Mouse (Mus musculus) neural tube, embryonic 11.5 days (tissue): ENCODE data around the gene Cyb5r1. TPM values are rescaled to one million over a fixed set of nuclear protein-coding genes. Genes with fewer than 3 reads are reported as not detected.
"Not testable (repeated sequence)": the region's sequence is repeated elsewhere in the genome, so short reads cannot be mapped to it uniquely, and the experiment has no call there.

Experiments used
- ATAC-seq: fragments of 200-750 bp; cut with Nextera tagmentation; 2 replicates; pipeline ENCODE4 v1.8.0; 2017; ENCODE audit warnings: moderate number of reproducible peaks, mild to moderate bottlenecking, moderate TSS enrichment, moderate library complexity; ENCODE audit not compliant: insufficient read depth, low FRiP score, low TSS enrichment
- DNase-seq: peaks from one replicate; pipeline ENCODE4 v3.0.0-alpha.2; 2015; ENCODE audit warnings: low spot score
- H3K27ac ChIP-seq: fragments of 300-500 bp; sonication (generic); 2 replicates; pipeline ENCODE4 v1.5.1; 2014; ENCODE audit warnings: low read depth, mild to moderate bottlenecking, low read length
- H3K27me3 ChIP-seq: fragments of 300-500 bp; sonication (generic); 2 replicates; pipeline ENCODE4 v1.6.1; 2014; ENCODE audit warnings: mild to moderate bottlenecking, low read length, mixed read lengths; ENCODE audit not compliant: control insufficient read depth, insufficient read depth
- H3K36me3 ChIP-seq: fragments of 300-500 bp; sonication (generic); 2 replicates; pipeline ENCODE4 v1.6.1; 2014; ENCODE audit warnings: mild to moderate bottlenecking, low read length, moderate library complexity, mixed read lengths; ENCODE audit not compliant: control insufficient read depth, insufficient read depth
- H3K4me1 ChIP-seq: fragments of 300-500 bp; sonication (generic); 2 replicates; pipeline ENCODE4 v1.6.1; 2014; ENCODE audit warnings: low read length, mixed read lengths; ENCODE audit not compliant: control insufficient read depth, insufficient read depth
- H3K4me2 ChIP-seq: fragments of 300-500 bp; sonication (generic); 2 replicates; pipeline ENCODE4 v1.6.1; 2014; ENCODE audit warnings: low read depth, mild to moderate bottlenecking, moderate library complexity
- H3K4me3 ChIP-seq: fragments of 300-500 bp; sonication (generic); 2 replicates; pipeline ENCODE4 v1.5.1; 2014; ENCODE audit warnings: low read depth, low read length
- H3K9ac ChIP-seq: fragments of 300-500 bp; sonication (generic); 2 replicates; pipeline ENCODE4 v1.6.1; 2014; ENCODE audit warnings: mild to moderate bottlenecking, low read length
- H3K9me3 ChIP-seq: fragments of 300-500 bp; sonication (generic); 2 replicates; pipeline ENCODE4 v1.6.1; 2016; ENCODE audit warnings: low read length; ENCODE audit not compliant: control insufficient read depth
- WGBS: fragments of 180-500 bp; shearing (Covaris S2); extraction: QIAGEN DNeasy Blood & Tissue Kit; methylation state at CpG from one replicate; pipeline ENCODE4 v1.1.7; 2014; 5-methylcytosine and 5-hydroxymethylcytosine counted together
- polyA plus RNA-seq: library from polyadenylated mRNA; unstranded; fragments of >200 nt; fragmentation: Nextera tagmentation; extraction: Ambion mirVana; gene quantifications from 2 replicates; pipeline ENCODE4 v1.2.1, GENCODE M21; 2014

Cyb5r1 gene
- polyA plus RNA-seq, 1 experiment from 2014 or later, result 22.9 TPM

GRCm38 (mm10) chr1:134443288-134443687, 37.9 kb downstream of the Cyb5r1 start:
- not testable (repeated sequence) for ATAC-seq

GRCm38 (mm10) chr1:134445418-134445817, 40.1 kb downstream of the Cyb5r1 start:
- Histone ChIP-seq H3K27ac (no peak overlapping the region), H3K4me2 (no peak overlapping the region), H3K36me3 (no peaks in the 10 kb centered on the region), H3K27me3 (no peaks in the 10 kb centered on the region), H3K9ac (no peak overlapping the region), H3K9me3 (no peaks in the 10 kb centered on the region), H3K4me3 (no peak overlapping the region), H3K4me1 (no peaks in the 10 kb centered on the region)
- 90% methylated on average over 2 of the region's 2 CpGs for WGBS
- DNase-seq (no peak), ATAC-seq (no peak)

More at GRCm38 (mm10) chr1:134443288-134443687, 37.9 kb downstream of the Cyb5r1 start:
- H3K4me3 ChIP-seq, H3K27me3 ChIP-seq, H3K36me3 ChIP-seq, H3K9ac ChIP-seq, H3K9me3 ChIP-seq, H3K4me2 ChIP-seq, DNase-seq, H3K4me1 ChIP-seq, H3K27ac ChIP-seq: not testable (repeated sequence)
- 86% methylated on average over 1 of the region's 1 CpGs for WGBS

GRCm38 (mm10) chr1:134448537-134448936, 43.2 kb downstream of the Cyb5r1 start:
- ATAC-seq, H3K9me3 ChIP-seq, H3K36me3 ChIP-seq, DNase-seq, H3K27me3 ChIP-seq, H3K4me1 ChIP-seq, H3K4me3 ChIP-seq, H3K27ac ChIP-seq, H3K9ac ChIP-seq, H3K4me2 ChIP-seq: not testable (repeated sequence)
- WGBS, result 68% methylated on average over 3 of the region's 3 CpGs

- H3K9ac ChIP-seq, result no peak overlapping the region
- no peaks in the 10 kb centered on the region for H3K27me3 ChIP-seq
- no peak overlapping the region for H3K27ac ChIP-seq
- no peak overlapping the region for H3K4me2 ChIP-seq
- no peaks in the 10 kb centered on the region for H3K9me3 ChIP-seq
- 80% methylated on average over 4 of the region's 4 CpGs for WGBS
- H3K4me3 ChIP-seq, result no peak overlapping the region
- H3K4me1 ChIP-seq, result no peaks in the 10 kb centered on the region
- no peaks in the 10 kb centered on the region for H3K36me3 ChIP-seq
- no peak for ATAC-seq
- no peak for DNase-seq
Measured at GRCm38 (mm10) chr1:134450201-134450600, 44.8 kb downstream of the Cyb5r1 start.

GRCm38 (mm10) chr1:134450986-134451385, 45.6 kb downstream of the Cyb5r1 start:
- Histone ChIP-seq H3K27me3 (no peaks in the 10 kb centered on the region), H3K36me3 (no peaks in the 10 kb centered on the region), H3K4me1 (peaks cover 1% of the 10 kb centered on the region), H3K9ac (no peak overlapping the region), H3K4me3 (no peak overlapping the region), H3K9me3 (no peaks in the 10 kb centered on the region), H3K27ac (no peak overlapping the region), H3K4me2 (no peak overlapping the region)
- DNase-seq, result peak; percentile 41
- 58% methylated on average over 3 of the region's 3 CpGs for WGBS
- no peak for ATAC-seq

- peak within 1 kb of the TSS; percentile 78 for H3K4me2 ChIP-seq
- peak within 1 kb of the TSS; percentile 88 for H3K9ac ChIP-seq
- H3K4me3 ChIP-seq, result peak within 1 kb of the TSS; percentile 93
- ATAC-seq, result peak; percentile 87
- H3K9me3 ChIP-seq, result no peaks in the 10 kb centered on the region
- no peaks in the 10 kb centered on the region for H3K36me3 ChIP-seq
- peaks cover 6% of the 10 kb centered on the region for H3K4me1 ChIP-seq
- H3K27ac ChIP-seq, result peak within 1 kb of the TSS; percentile 36; the same call in 1 of the 2 replicates
- WGBS, result 1% methylated on average over 58 of the region's 61 CpGs
- DNase-seq, result peak; percentile 94
- H3K27me3 ChIP-seq, result no peaks in the 10 kb centered on the region
Measured at GRCm38 (mm10) chr1:134454904-134455824, 49.8 kb downstream of the Cyb5r1 start, which contains the start of gene Klhl12. TSS of gene Klhl12 (plus strand) at chr1:134455531.

- no peak for DNase-seq
- H3K27ac ChIP-seq, result no peak overlapping the region
Measured at GRCm38 (mm10) chr1:134456060-134456459, 50.7 kb downstream of the Cyb5r1 start.

GRCm38 (mm10) chr1:134458139-134458727, 52.9 kb downstream of the Cyb5r1 start:
- Histone ChIP-seq H3K36me3 (no peaks in the 10 kb centered on the region), H3K4me3 (no peak overlapping the region), H3K27me3 (no peaks in the 10 kb centered on the region), H3K9ac (no peak overlapping the region), H3K4me2 (no peak overlapping the region), H3K9me3 (no peaks in the 10 kb centered on the region), H3K4me1 (peaks cover 6% of the 10 kb centered on the region), H3K27ac (no peak overlapping the region)
- DNase-seq (no peak), ATAC-seq (no peak)
- WGBS, result 92% methylated on average over 7 of the region's 7 CpGs

More at GRCm38 (mm10) chr1:134456060-134456459, 50.7 kb downstream of the Cyb5r1 start:
- ATAC-seq, result no peak
- Histone ChIP-seq H3K9ac (peak overlapping the region; percentile 88), H3K4me2 (peak overlapping the region; percentile 78), H3K36me3 (no peaks in the 10 kb centered on the region), H3K27me3 (no peaks in the 10 kb centered on the region), H3K4me3 (peak overlapping the region; percentile 93), H3K9me3 (no peaks in the 10 kb centered on the region), H3K4me1 (peaks cover 6% of the 10 kb centered on the region)
- WGBS, result 20% methylated on average over 5 of the region's 5 CpGs
